Comparison of ENCODE assay signal across 15 mouse cellular contexts in the genomic region with DNA sequence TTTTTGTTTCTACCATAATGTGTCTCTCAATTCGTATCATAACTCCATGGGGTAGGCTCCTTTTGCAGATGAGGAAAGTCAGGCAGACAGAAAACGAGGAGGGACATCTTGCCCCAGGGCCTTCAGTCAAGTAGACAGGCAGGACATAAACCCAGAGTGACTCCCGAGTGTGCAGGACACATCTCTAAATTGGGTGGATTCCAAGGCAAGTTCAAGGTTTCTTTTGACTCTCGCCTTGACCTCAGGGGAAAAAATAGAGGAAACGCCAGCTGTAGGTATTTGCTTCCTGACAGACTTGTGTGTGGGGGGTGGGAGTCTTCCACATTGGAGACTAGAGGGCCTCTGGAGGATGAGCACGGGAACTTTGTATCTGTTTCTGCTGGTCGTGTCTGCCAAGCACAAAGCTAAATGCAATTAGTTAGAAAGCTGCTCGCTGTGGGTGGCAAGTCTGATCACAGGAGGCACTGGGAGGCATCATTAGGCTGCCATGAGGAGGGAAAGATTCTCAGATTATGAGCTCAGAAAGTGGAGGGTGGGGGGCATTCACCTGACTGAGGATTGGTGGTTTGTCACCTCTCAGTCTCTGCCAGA. TPM values are rescaled to one million over a fixed set of nuclear protein-coding genes. Genes with fewer than 3 reads are reported as not detected.
DNase-seq lines count a peak whose midpoint lies in the region; ATAC-seq and TF ChIP-seq lines count a peak whose summit lies in the region.
"Had no signal": no experiment of that assay in that cellular context is flagged by ENCODE, and none has a peak within 500 bp of the region (broad histone marks: within the 10 kb centered on the region; RNA-seq: fewer than 3 reads in every experiment).

No protein-coding gene starts in this region.

- H3K36me3 ChIP-seq in heart, embryonic 12.5 days, result peaks cover 32% of the 10 kb centered on the region
- H3K36me3 ChIP-seq in kidney, postnatal 0 days (ENCODE audit: insufficient read depth, low read length), result 0 out of 2 replicates have a peak, but pooled peaks cover 2% of the 10 kb centered on the region
- H3K36me3 ChIP-seq in G1E (replicated peaks), result peaks cover 81% of the 10 kb centered on the region
- H3K36me3 ChIP-seq: midbrain, embryonic 12.5 days had no signal

- peaks cover 75% of the 10 kb centered on the region for H3K4me1 ChIP-seq in heart, embryonic 12.5 days (replicated peaks)
- peaks cover 46% of the 10 kb centered on the region for H3K4me1 ChIP-seq in kidney, postnatal 0 days (replicated peaks; ENCODE audit: insufficient read depth, low read length)
- peaks cover 86% of the 10 kb centered on the region for H3K4me1 ChIP-seq in G1E (ENCODE audit: insufficient read depth, low read depth, low read length)

- DNase-seq in heart, adult 8-10 months (ENCODE audit: low spot score), result no peak
- peak; percentile 52 for DNase-seq in kidney, postnatal 0 days (ENCODE audit: low spot score)
- no peak for DNase-seq in kidney, postnatal 36 days
- DNase-seq in G1E (ENCODE audit: low spot score), result no peak
- peak; percentile 58 for DNase-seq in brain, embryonic 14.5 days (ENCODE audit: low read depth)
- DNase-seq in spleen, postnatal 36 days (ENCODE audit: low spot score in 2 of 2), result no peak
- no peak for DNase-seq in left cerebral cortex, adult 2 months (ENCODE audit: extremely low spot score in 1 of 2, low spot score in 2 of 2)
- DNase-seq: adrenal gland, postnatal 14 days; cerebellum, adult 9-10 months; heart, postnatal 10 days; layer of hippocampus, postnatal 36 days; lung, adult 18-20 months; right cerebral cortex, postnatal 14 days had no signal

- 44% methylated on average over 8 of the region's 8 CpGs for WGBS in heart, embryonic 12.5 days
- 28% methylated on average over 8 of the region's 8 CpGs for WGBS in kidney, postnatal 0 days

- H3K4me3 ChIP-seq in heart, embryonic 12.5 days, result no peak overlapping the region
- no peak overlapping the region for H3K4me3 ChIP-seq in kidney, postnatal 0 days (replicated peaks; ENCODE audit: low read depth, low read length)
- H3K4me3 ChIP-seq in G1E (ENCODE audit: low read depth, low read length), result peak overlapping the region; percentile 24; the same call in 1 of the 2 replicates
- H3K4me3 ChIP-seq in left cerebral cortex, adult 2 months, result no peak overlapping the region
- H3K4me3 ChIP-seq: midbrain, embryonic 12.5 days had no signal

- ATAC-seq in heart, embryonic 12.5 days (ENCODE audit: insufficient number of reproducible peaks, low FRiP score), result no peak
- no peak for ATAC-seq in kidney, postnatal 0 days (replicated peaks; ENCODE audit: low FRiP score, low read depth)
- ATAC-seq in G1E (ENCODE audit: extremely low read depth, insufficient number of reproducible peaks, low FRiP score, poor library complexity, severe bottlenecking), result no peak

- no peak for TF ChIP-seq CTCF in kidney, postnatal 0 days (IDR thresholded peaks at IDR 0.05; ENCODE audit: low read depth)
- TF ChIP-seq CTCF in G1E (IDR thresholded peaks at IDR 0.05; ENCODE audit: low read depth, low read length), result no peak
- no peak for TF ChIP-seq CTCF in brain, embryonic 14.5 days (IDR thresholded peaks at IDR 0.05; ENCODE audit: borderline replicate concordance, extremely low read depth, insufficient read depth, insufficient read length)
- TF ChIP-seq CTCF in left cerebral cortex, adult 2 months (IDR thresholded peaks at IDR 0.05), result no peak

- peak overlapping the region; percentile 17; the same call in 1 of the 2 replicates for H3K9ac ChIP-seq in heart, embryonic 12.5 days
- no peak overlapping the region for H3K9ac ChIP-seq in kidney, postnatal 0 days (ENCODE audit: low read depth, low read length)
- H3K9ac ChIP-seq: midbrain, embryonic 12.5 days had no signal

- no peak overlapping the region; the same call in 1 of the 2 replicates for H3K27ac ChIP-seq in heart, embryonic 12.5 days (ENCODE audit: poor library complexity, severe bottlenecking)
- H3K27ac ChIP-seq in kidney, postnatal 0 days, result no peak overlapping the region
- H3K27ac ChIP-seq in left cerebral cortex, adult 2 months, result no peak overlapping the region
- H3K27ac ChIP-seq: midbrain, embryonic 12.5 days had no signal

- TF ChIP-seq POLR2A in brain, embryonic 14.5 days (IDR thresholded peaks at IDR 0.05; ENCODE audit: borderline replicate concordance, extremely low read depth, insufficient read depth, insufficient read length, poor library complexity, severe bottlenecking), result no peak

- H3K27me3 ChIP-seq in heart, embryonic 12.5 days (replicated peaks), result no peaks in the 10 kb centered on the region
- H3K27me3 ChIP-seq in kidney, postnatal 0 days (ENCODE audit: insufficient read depth, low read length), result no peaks in the 10 kb centered on the region
- no peaks in the 10 kb centered on the region for H3K27me3 ChIP-seq in G1E (ENCODE audit: insufficient read depth, low read length)

- intact Hi-C loops in left cerebral cortex, adult 2 months (cut with DNase I), result no loop called here

- H3K4me2 ChIP-seq in heart, embryonic 12.5 days, result no peak overlapping the region; the same call in 1 of the 2 replicates
- no peak overlapping the region; the same call in 1 of the 2 replicates for H3K4me2 ChIP-seq in kidney, postnatal 0 days (ENCODE audit: low read length)
- H3K4me2 ChIP-seq: midbrain, embryonic 12.5 days had no signal

- no peaks in the 10 kb centered on the region for H3K9me3 ChIP-seq in heart, embryonic 12.5 days (replicated peaks)
- no peaks in the 10 kb centered on the region for H3K9me3 ChIP-seq in kidney, postnatal 0 days (replicated peaks; ENCODE audit: low read length)
- H3K9me3 ChIP-seq in G1E (replicated peaks), result no peaks in the 10 kb centered on the region
- H3K9me3 ChIP-seq: midbrain, embryonic 12.5 days had no signal

RNA-seq across cellular contexts. Expression of gene Gmpr, which starts 7.7 kb away (rescaled TPM):
- 165 and 166 TPM in 2 replicates for polyA plus RNA-seq in heart, embryonic 12.5 days (2016; fragmentation: Nextera tagmentation; extraction: Ambion mirVana)
- 100 to 1,000 TPM; 152 to 199 (median 170) TPM for total RNA-seq in heart, adult 8-10 months (2022)
- 72.5 and 79.0 TPM in 2 replicates for polyA plus RNA-seq in kidney, postnatal 0 days (2015; fragmentation: Nextera tagmentation; extraction: Ambion mirVana)
- total RNA-seq in G1E (2014; fragmentation: Nextera tagmentation) (82.4 and 85.9 TPM in 2 replicates), G1E (2017) (309 and 311 TPM in 2 replicates)
- 372 and 448 TPM in 2 replicates for polyA plus RNA-seq in G1E (2012)
- 16.8 and 19.9 TPM in 2 replicates for polyA plus RNA-seq in brain, embryonic 14.5 days (2012; rRNA removed)
- total RNA-seq in left cerebral cortex, adult 2 months (2021), result 10 to 100 TPM; 46.0 to 50.6 TPM

Comparison
In these comparisons a context has a peak if more than half of its experiments do, and no peak if none do; other contexts are left out.
1. DNase-seq: peak in kidney, postnatal 0 days (single experiment) and brain, embryonic 14.5 days (single experiment); none in heart, adult 8-10 months (single experiment), kidney, postnatal 36 days (0 of 2), G1E (single experiment), spleen, postnatal 36 days (0 of 2) and left cerebral cortex, adult 2 months (0 of 2).